Mouse (Mus musculus) frontal cortex, postnatal 14 days (tissue): Measurements from ENCODE around the gene Senp7.
"Not testable (repeated sequence)": the region's sequence is repeated elsewhere in the genome, so short reads cannot be mapped to it uniquely, and the experiment has no call there.

Source experiments
- DNase-seq, 2 experiments: peaks; one replicate each; pipeline ENCODE4 v3.0.0; 2022; ENCODE audit warnings: low spot score in 2 of 2

The Senp7 gene

GRCm38 (mm10) chr16:56066113-56066512 is 18.0 kb downstream of the Senp7 start:
- DNase-seq, result no peak

GRCm38 (mm10) chr16:56068523-56069070 is 20.5 kb downstream of the Senp7 start:
- DNase-seq, result no peak

- DNase-seq, result no peak
Measured at GRCm38 (mm10) chr16:56071317-56072232, 23.4 kb downstream of the Senp7 start.

GRCm38 (mm10) chr16:56072533-56072932 is 24.4 kb downstream of the Senp7 start:
- DNase-seq, result no peak

- DNase-seq, result not testable (repeated sequence)
Measured at GRCm38 (mm10) chr16:56073150-56073549, 25.0 kb downstream of the Senp7 start.

- DNase-seq, result no peak
Measured at GRCm38 (mm10) chr16:56074122-56074521, 26.0 kb downstream of the Senp7 start.

GRCm38 (mm10) chr16:56074565-56074964 is 26.4 kb downstream of the Senp7 start:
- DNase-seq, result no peak

GRCm38 (mm10) chr16:56075222-56076111 is 27.3 kb downstream of the Senp7 start:
- DNase-seq, result peak; percentile 75

GRCm38 (mm10) chr16:56076121-56076869 is 28.2 kb downstream of the Senp7 start:
- DNase-seq, result no peak

GRCm38 (mm10) chr16:56079419-56079818 is 31.3 kb downstream of the Senp7 start:
- no peak for DNase-seq

- no peak for DNase-seq
Measured at GRCm38 (mm10) chr16:56081691-56082090, 33.6 kb downstream of the Senp7 start.

GRCm38 (mm10) chr16:56086336-56086735 is 38.2 kb downstream of the Senp7 start:
- no peak for DNase-seq

- DNase-seq, result no peak
Measured at GRCm38 (mm10) chr16:56090385-56090784, 42.2 kb downstream of the Senp7 start.

- not testable (repeated sequence) for DNase-seq
Measured at GRCm38 (mm10) chr16:56096401-56097018, 48.4 kb downstream of the Senp7 start.

GRCm38 (mm10) chr16:56115706-56116105 is 67.6 kb downstream of the Senp7 start:
- no peak for DNase-seq

GRCm38 (mm10) chr16:56116155-56116554 is 68.0 kb downstream of the Senp7 start:
- DNase-seq, result no peak

GRCm38 (mm10) chr16:56117327-56118180 is 69.4 kb downstream of the Senp7 start:
- no peak for DNase-seq

GRCm38 (mm10) chr16:56122517-56122916 is 74.4 kb downstream of the Senp7 start:
- DNase-seq, result no peak

- DNase-seq, result no peak
Measured at GRCm38 (mm10) chr16:56124045-56124444, 75.9 kb downstream of the Senp7 start.

GRCm38 (mm10) chr16:56131666-56132065 is 83.5 kb downstream of the Senp7 start:
- DNase-seq, result no peak
